Mouse (Mus musculus) left cerebral cortex, postnatal 10 days (tissue): Measurements from ENCODE around the gene Supt4a. TPM values are rescaled to one million over a fixed set of nuclear protein-coding genes. Genes with fewer than 3 reads are reported as not detected.
A peak's percentile ranks its signal among the peaks of the same experiment; 100 is the strongest.

ENCODE experiments used
- DNase-seq, 2 experiments: peaks; one replicate each; pipeline ENCODE4 v3.0.0; 2021 to 2022; ENCODE audit warnings: low spot score in 2 of 2, mixed read lengths in 1 of 2; ENCODE audit errors: extremely low spot score in 1 of 2
- intact Hi-C: fragments of 180-260 bp; cut with DNase I; formaldehyde crosslinking; loops from one replicate; pipeline ENCODE4 v1.15.1; 2025
- total RNA-seq, 2 experiments: library from RNA; stranded (reverse); gene quantifications; 2 replicates each; pipeline ENCODE4 v1.2.3; 2021

Supt4a gene
- 10 to 100 TPM; 48.5 to 57.1 TPM for total RNA-seq

GRCm38 (mm10) chr11:87737175-87737740, at the start of gene Supt4a:
TSS of gene Supt4a (plus strand) at chr11:87737552.
- peak; percentile 88 to 98 for DNase-seq
- intact Hi-C loops, result loop anchor here (5.0 kb wide), 1 partner anchor 75 kb away; the partner anchor contains the start of gene Rnf43

GRCm38 (mm10) chr11:87688478-87689203, 48.7 kb upstream of the Supt4a start:
- intact Hi-C loops, result no loop called here
- no peak for DNase-seq

GRCm38 (mm10) chr11:87689402-87689808, 47.9 kb upstream of the Supt4a start:
- peak; percentile 36 to 83 for DNase-seq
- intact Hi-C loops, result no loop called here

GRCm38 (mm10) chr11:87690054-87690740, 47.2 kb upstream of the Supt4a start:
- intact Hi-C loops, result no loop called here
- DNase-seq, result no peak

GRCm38 (mm10) chr11:87697131-87697682, 40.1 kb upstream of the Supt4a start:
- intact Hi-C loops, result no loop called here
- DNase-seq, result no peak

- intact Hi-C loops, result no loop called here
- no peak for DNase-seq
These were observed 39.2 kb upstream of the Supt4a start for GRCm38 (mm10) chr11:87698126-87698525.

GRCm38 (mm10) chr11:87701108-87701507, 36.2 kb upstream of the Supt4a start:
- intact Hi-C loops, result no loop called here
- DNase-seq, result no peak

GRCm38 (mm10) chr11:87701877-87702620, 35.3 kb upstream of the Supt4a start:
- intact Hi-C loops, result no loop called here
- DNase-seq, result no peak

GRCm38 (mm10) chr11:87703654-87704053, 33.7 kb upstream of the Supt4a start:
- no peak for DNase-seq
- intact Hi-C loops, result no loop called here

GRCm38 (mm10) chr11:87704289-87704688, 33.1 kb upstream of the Supt4a start:
- DNase-seq, result no peak
- intact Hi-C loops, result no loop called here

- intact Hi-C loops, result loop anchor here (5.0 kb wide), 1 partner anchor 35 kb away; no protein-coding TSS in a partner anchor
- DNase-seq, result no peak
These were observed 29.8 kb upstream of the Supt4a start for GRCm38 (mm10) chr11:87707570-87707969.

- intact Hi-C loops, result loop anchor here (5.0 kb wide), 1 partner anchor 37 kb away; no protein-coding TSS in a partner anchor
- DNase-seq, result no peak
These were observed 28.4 kb upstream of the Supt4a start for GRCm38 (mm10) chr11:87708979-87709378.

GRCm38 (mm10) chr11:87709513-87710261, 27.7 kb upstream of the Supt4a start:
- intact Hi-C loops, result loop anchor here (5.0 kb wide), 1 partner anchor 37 kb away; no protein-coding TSS in a partner anchor

GRCm38 (mm10) chr11:87710262-87710615, 27.1 kb upstream of the Supt4a start:
- intact Hi-C loops, result no loop called here

More at GRCm38 (mm10) chr11:87709513-87710261, 27.7 kb upstream of the Supt4a start:
- peak in 1 of 2 experiments; percentile 60 for DNase-seq

GRCm38 (mm10) chr11:87712188-87712587, 25.2 kb upstream of the Supt4a start:
- intact Hi-C loops, result no loop called here

More at GRCm38 (mm10) chr11:87710262-87710615, 27.1 kb upstream of the Supt4a start:
- no peak for DNase-seq

GRCm38 (mm10) chr11:87715999-87716398, 21.4 kb upstream of the Supt4a start:
- intact Hi-C loops, result no loop called here
- DNase-seq, result no peak

More at GRCm38 (mm10) chr11:87712188-87712587, 25.2 kb upstream of the Supt4a start:
- no peak for DNase-seq

- intact Hi-C loops, result no loop called here
- no peak for DNase-seq
These were observed 17.8 kb upstream of the Supt4a start for GRCm38 (mm10) chr11:87719526-87719925.

- intact Hi-C loops, result no loop called here
These were observed 17.0 kb upstream of the Supt4a start for GRCm38 (mm10) chr11:87720324-87720723.

More at GRCm38 (mm10) chr11:87720324-87720723, 17.0 kb upstream of the Supt4a start:
- no peak for DNase-seq
